Mouse (Mus musculus): ENCODE results near the gene Cntnap1. TPM values are rescaled to one million over a fixed set of nuclear protein-coding genes. Genes with fewer than 3 reads are reported as not detected.

The Cntnap1 gene
- total and polyA plus RNA-seq, 2 experiments from 2014 or later, result 1.1 to 3.5 TPM

DNA sequence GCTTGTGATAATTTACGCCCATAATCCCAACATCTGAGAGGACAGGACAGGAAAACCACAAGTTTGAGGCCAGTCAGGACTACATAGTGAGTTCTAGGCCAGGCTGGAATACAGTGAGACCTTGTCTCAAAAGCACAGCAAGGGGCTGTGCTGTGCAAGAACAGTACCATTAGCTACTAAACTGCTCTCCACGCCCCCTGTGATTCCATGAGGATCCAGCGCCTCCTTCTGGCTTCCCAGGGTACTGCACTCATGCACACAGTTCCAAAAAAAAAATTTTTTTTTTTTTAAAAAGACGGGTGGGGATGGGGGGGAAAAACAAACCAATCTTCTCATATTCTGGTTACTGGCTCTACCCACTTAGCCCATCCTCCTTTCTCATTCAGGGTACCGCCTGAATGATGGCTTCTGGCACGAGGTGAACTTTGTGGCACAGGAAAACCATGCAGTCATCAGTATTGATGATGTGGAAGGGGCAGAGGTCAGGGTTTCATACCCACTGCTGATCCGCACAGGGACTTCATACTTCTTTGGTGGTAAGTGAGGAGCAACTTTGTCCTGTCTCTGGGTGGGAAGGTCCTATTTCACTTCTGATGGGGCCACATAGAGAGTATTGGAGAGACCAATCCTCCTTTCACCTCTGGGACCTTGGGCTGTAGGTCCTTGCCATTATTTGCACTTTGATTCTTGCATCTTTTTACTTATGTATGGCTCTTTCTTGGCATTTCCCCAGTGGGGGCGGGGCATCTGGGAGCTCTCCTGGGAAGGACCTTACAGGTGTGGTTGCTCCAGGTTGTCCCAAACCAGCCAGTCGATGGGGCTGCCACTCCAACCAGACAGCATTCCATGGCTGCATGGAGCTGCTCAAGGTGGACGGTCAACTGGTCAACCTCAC, 10.8 kb downstream of the Cntnap1 start:
- TF ChIP-seq CTCF (IDR thresholded peaks at IDR 0.05; ENCODE audit: low read depth), result peak; percentile 87
- peak; percentile 81 for DNase-seq
- no peak overlapping the region for H3K27ac ChIP-seq (ENCODE audit: low read depth, low read length)
- 42% methylated on average over 10 of the region's 10 CpGs for WGBS
- no peak overlapping the region for H3K9ac ChIP-seq
- H3K9me3 ChIP-seq (ENCODE audit: low read length), result no peaks in the 10 kb centered on the region
- H3K36me3 ChIP-seq (ENCODE audit: insufficient read depth), result no peaks in the 10 kb centered on the region
- H3K4me3 ChIP-seq (ENCODE audit: low read depth, low read length), result no peak overlapping the region
- H3K27me3 ChIP-seq (ENCODE audit: insufficient read depth, low read length), result peaks cover 17% of the 10 kb centered on the region
- H3K4me2 ChIP-seq (ENCODE audit: low read depth), result no peak overlapping the region
- peak; percentile 58; the same call in 1 of the 2 replicates for ATAC-seq
- no peaks in the 10 kb centered on the region for H3K4me1 ChIP-seq (ENCODE audit: insufficient read depth)

- no peaks in the 10 kb centered on the region for H3K4me1 ChIP-seq (ENCODE audit: insufficient read depth)
- H3K9me3 ChIP-seq (ENCODE audit: low read length), result no peaks in the 10 kb centered on the region
- no peak overlapping the region for H3K4me2 ChIP-seq (ENCODE audit: low read depth)
- H3K4me3 ChIP-seq (ENCODE audit: low read depth, low read length), result no peak overlapping the region
- ATAC-seq (no peak), DNase-seq (no peak)
- no peaks in the 10 kb centered on the region; the same call in 1 of the 2 replicates for H3K36me3 ChIP-seq (ENCODE audit: insufficient read depth)
- no peak overlapping the region for H3K9ac ChIP-seq
- no peak for TF ChIP-seq CTCF (IDR thresholded peaks at IDR 0.05; ENCODE audit: low read depth)
- H3K27ac ChIP-seq (ENCODE audit: low read depth, low read length), result no peak overlapping the region
- WGBS, result 93% methylated on average over 11 of the region's 11 CpGs
- peaks cover 12% of the 10 kb centered on the region for H3K27me3 ChIP-seq (ENCODE audit: insufficient read depth, low read length)
These were observed 11.6 kb downstream of the Cntnap1 start for GRCm38 (mm10) chr11:101181961-101182360.

DNA sequence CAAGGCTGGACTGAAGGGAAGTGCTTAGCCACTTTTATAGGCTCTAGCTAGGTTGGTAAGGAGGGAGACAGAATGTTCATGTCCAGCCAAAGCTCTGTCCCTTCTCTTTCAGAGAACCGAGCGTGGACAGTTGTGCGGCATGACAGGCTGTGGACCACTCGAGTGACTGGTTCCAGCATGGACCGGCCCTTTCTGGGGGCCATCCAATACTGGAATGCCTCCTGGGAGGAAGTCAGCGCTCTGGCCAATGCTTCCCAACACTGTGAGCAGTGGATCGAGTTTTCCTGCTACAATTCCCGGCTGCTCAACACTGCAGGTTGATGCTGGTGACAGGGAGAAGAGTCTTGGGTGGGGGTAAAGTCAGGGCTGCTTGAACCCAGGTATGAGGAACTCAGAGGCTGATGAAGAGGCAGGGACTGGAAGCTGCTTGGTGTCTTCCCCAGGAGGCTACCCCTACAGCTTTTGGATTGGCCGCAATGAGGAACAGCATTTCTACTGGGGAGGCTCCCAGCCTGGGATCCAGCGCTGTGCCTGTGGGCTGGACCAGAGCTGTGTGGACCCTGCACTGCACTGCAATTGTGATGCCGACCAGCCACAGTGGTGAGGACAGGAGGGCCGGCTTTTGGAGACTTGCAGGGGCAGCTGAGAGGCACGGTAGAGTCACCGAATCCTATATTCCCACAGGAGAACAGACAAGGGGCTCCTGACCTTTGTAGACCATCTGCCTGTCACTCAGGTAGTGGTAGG, 12.6 kb downstream of the Cntnap1 start:
- no peak overlapping the region for H3K9ac ChIP-seq
- no peak overlapping the region for H3K4me2 ChIP-seq (ENCODE audit: low read depth)
- no peaks in the 10 kb centered on the region; the same call in 1 of the 2 replicates for H3K36me3 ChIP-seq (ENCODE audit: insufficient read depth)
- no peak overlapping the region for H3K4me3 ChIP-seq (ENCODE audit: low read depth, low read length)
- H3K27ac ChIP-seq (ENCODE audit: low read depth, low read length), result no peak overlapping the region
- DNase-seq (no peak), ATAC-seq (no peak)
- H3K9me3 ChIP-seq (ENCODE audit: low read length), result no peaks in the 10 kb centered on the region
- H3K27me3 ChIP-seq (ENCODE audit: insufficient read depth, low read length), result peaks cover 2% of the 10 kb centered on the region
- WGBS, result 81% methylated on average over 14 of the region's 14 CpGs
- H3K4me1 ChIP-seq (ENCODE audit: insufficient read depth), result no peaks in the 10 kb centered on the region
- no peak for TF ChIP-seq CTCF (IDR thresholded peaks at IDR 0.05; ENCODE audit: low read depth)

DNA sequence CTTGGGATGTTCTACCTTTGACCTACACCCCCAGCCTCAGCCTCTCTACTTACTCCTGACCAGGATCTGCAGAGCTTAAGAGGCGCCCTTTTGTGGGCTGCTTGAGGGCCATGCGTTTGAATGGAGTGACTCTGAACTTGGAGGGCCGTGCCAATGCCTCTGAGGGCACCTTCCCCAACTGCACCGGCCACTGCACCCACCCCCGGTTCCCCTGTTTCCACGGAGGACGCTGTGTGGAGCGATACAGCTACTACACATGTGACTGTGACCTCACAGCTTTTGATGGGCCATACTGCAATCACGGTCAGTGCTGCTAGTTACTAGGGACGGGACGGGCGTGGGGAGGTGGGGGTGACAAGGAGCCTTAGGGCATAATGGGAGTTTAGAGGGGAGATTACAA, 14.7 kb downstream of the Cntnap1 start:
- Histone ChIP-seq H3K27me3 (ENCODE audit: insufficient read depth, low read length) (no peaks in the 10 kb centered on the region), H3K4me3 (ENCODE audit: low read depth, low read length) (no peak overlapping the region), H3K9ac (no peak overlapping the region), H3K4me2 (ENCODE audit: low read depth) (no peak overlapping the region), H3K36me3 (ENCODE audit: insufficient read depth) (no peaks in the 10 kb centered on the region; the same call in 1 of the 2 replicates), H3K4me1 (ENCODE audit: insufficient read depth) (no peaks in the 10 kb centered on the region), H3K9me3 (ENCODE audit: low read length) (no peaks in the 10 kb centered on the region), H3K27ac (ENCODE audit: low read depth, low read length) (no peak overlapping the region)
- WGBS, result 88% methylated on average over 12 of the region's 12 CpGs
- no peak for TF ChIP-seq CTCF (IDR thresholded peaks at IDR 0.05; ENCODE audit: low read depth)
- ATAC-seq, result no peak
- DNase-seq, result no peak

DNA sequence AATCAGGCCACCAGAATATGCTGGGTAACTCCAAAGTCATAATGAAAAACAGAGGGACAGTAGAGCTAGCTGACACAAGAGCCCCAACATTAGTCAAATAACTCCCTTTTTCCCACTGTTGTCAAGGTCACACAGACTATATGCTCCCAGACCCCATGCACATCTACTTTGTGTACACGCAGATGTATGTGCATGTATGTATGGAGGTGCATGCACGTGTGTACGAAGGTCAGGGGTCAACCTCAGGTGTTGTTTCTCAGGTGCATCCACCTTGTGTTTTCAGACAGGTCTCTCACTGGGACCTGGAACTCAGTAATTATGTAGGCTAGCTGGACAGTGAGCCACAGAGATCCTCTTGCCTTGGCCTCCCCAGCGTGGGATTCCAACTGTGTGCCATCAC, 15.1 kb downstream of the Cntnap1 start:
- DNase-seq (no peak), ATAC-seq (no peak)
- 94% methylated on average over 4 of the region's 4 CpGs for WGBS
- Histone ChIP-seq H3K27me3 (ENCODE audit: insufficient read depth, low read length) (no peaks in the 10 kb centered on the region), H3K4me2 (ENCODE audit: low read depth) (no peak overlapping the region), H3K9ac (no peak overlapping the region), H3K9me3 (ENCODE audit: low read length) (no peaks in the 10 kb centered on the region), H3K36me3 (ENCODE audit: insufficient read depth) (no peaks in the 10 kb centered on the region; the same call in 1 of the 2 replicates), H3K27ac (ENCODE audit: low read depth, low read length) (no peak overlapping the region), H3K4me1 (ENCODE audit: insufficient read depth) (no peaks in the 10 kb centered on the region), H3K4me3 (ENCODE audit: low read depth, low read length) (no peak overlapping the region)
- no peak for TF ChIP-seq CTCF (IDR thresholded peaks at IDR 0.05; ENCODE audit: low read depth)

DNA sequence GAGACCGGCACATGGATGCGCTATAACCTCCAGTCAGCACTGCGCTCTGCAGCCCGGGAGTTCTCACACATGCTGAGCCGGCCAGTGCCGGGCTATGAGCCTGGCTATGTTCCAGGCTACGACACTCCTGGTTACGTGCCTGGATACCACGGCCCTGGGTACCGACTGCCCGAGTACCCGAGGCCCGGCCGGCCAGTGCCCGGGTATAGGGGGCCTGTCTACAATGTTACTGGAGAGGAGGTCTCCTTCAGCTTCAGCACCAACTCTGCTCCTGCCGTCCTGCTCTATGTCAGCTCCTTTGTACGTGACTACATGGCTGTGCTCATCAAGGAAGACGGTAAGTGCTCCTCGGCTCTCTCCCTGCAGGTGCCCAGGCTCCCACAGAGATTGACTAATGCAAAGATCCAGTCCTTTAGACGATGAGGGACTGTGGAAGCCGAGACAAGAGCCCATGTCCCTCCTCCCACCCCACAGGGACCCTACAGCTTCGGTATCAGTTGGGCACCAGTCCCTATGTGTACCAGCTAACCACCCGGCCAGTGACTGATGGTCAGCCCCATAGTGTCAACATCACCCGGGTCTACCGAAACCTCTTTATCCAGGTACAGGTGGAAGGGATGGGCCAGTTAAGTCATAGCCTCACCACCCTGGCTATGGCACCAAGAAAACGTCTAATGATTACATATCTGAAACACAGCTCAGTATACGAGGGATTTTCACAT, 16.4 kb downstream of the Cntnap1 start:
- Histone ChIP-seq H3K4me3 (ENCODE audit: low read depth, low read length) (no peak overlapping the region), H3K4me1 (ENCODE audit: insufficient read depth) (no peaks in the 10 kb centered on the region), H3K36me3 (ENCODE audit: insufficient read depth) (no peaks in the 10 kb centered on the region; the same call in 1 of the 2 replicates), H3K27me3 (ENCODE audit: insufficient read depth, low read length) (no peaks in the 10 kb centered on the region), H3K4me2 (ENCODE audit: low read depth) (no peak overlapping the region), H3K9ac (no peak overlapping the region), H3K27ac (ENCODE audit: low read depth, low read length) (no peak overlapping the region), H3K9me3 (ENCODE audit: low read length) (no peaks in the 10 kb centered on the region)
- ATAC-seq (no peak), DNase-seq (no peak)
- TF ChIP-seq CTCF (IDR thresholded peaks at IDR 0.05; ENCODE audit: low read depth), result no peak
- WGBS, result 78% methylated on average over 27 of the region's 27 CpGs
